Mouse (Mus musculus): ENCODE data around the gene Mrtfa.

DNA sequence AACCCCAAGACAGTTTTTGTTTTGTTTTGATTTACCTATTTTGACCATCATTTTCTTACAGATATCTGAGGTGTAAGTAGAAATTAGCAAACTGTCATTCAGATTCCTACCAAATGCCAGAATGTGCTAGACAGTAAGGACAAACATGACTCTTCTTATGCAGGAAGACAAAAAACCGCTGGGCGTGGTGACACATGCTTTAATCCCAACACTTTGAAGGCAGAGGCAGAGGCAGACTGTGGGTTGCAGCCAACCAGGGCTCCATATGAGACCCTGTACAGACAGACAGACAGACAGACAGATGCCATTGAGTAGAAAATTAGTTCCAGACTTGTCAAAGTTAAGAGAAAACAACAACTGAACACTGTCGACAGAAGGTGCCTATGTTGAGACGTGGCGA, 24.3 kb downstream of the Mrtfa start:
- TF ChIP-seq CTCF (IDR thresholded peaks at IDR 0.05; ENCODE audit: low read depth) (no peak), EP300 (IDR thresholded peaks at IDR 0.05; ENCODE audit: low read depth) (no peak)

Measured in liver, embryonic 14.5 days (tissue).